Mouse (Mus musculus): ENCODE measurements around the gene Card19.

DNA sequence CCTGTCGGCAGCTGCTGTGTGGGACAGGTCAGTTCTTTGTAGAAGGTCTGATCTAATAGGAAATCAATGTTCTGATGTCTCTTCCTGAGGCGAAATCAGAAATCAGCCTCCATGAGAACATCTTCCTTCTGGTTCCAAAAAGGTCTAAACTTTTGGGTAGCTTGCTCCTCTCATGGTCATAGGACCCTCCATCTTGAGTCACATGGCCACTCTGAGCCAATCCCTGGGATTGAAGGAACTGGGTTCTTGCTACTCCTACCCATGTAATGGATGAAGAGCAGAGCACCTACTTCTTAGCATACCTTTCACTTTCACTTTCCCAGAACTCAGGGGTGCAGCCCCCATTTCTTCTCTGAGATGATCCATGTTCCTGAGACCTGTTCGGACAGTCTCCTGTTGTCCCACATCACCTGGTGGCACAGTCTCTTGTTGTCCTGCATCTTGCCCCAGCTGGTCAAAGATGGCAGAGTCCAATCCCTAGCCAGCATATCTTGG is 42.0 kb upstream of the Card19 start:
- TF ChIP-seq CTCF (IDR thresholded peaks at IDR 0.05; ENCODE audit: extremely low read depth, insufficient read depth, insufficient read length, insufficient replicate concordance) (no peak), POLR2A (IDR thresholded peaks at IDR 0.05; ENCODE audit: low read depth, low read length) (no peak)
